Mouse (Mus musculus) left cerebral cortex, adult 9 months (tissue): ENCODE results near the gene Bud31.
"Not testable (repeated sequence)": the region's sequence is repeated elsewhere in the genome, so short reads cannot be mapped to it uniquely, and the experiment has no call there.

ENCODE experiments used
- DNase-seq, 2 experiments: peaks; one replicate each; pipeline ENCODE4 v3.0.0; 2022; ENCODE audit warnings: low spot score in 2 of 2

Bud31 gene

GRCm38 (mm10) chr5:145126580-145126979, 13.6 kb upstream of the Bud31 start:
- DNase-seq = no peak

- no peak for DNase-seq
These were observed 11.0 kb upstream of the Bud31 start for GRCm38 (mm10) chr5:145129124-145129523.

GRCm38 (mm10) chr5:145129773-145130172, 10.4 kb upstream of the Bud31 start:
- not testable (repeated sequence) for DNase-seq

GRCm38 (mm10) chr5:145130191-145130590, 10.0 kb upstream of the Bud31 start:
- peak; percentile 66 to 74 for DNase-seq

- no peak for DNase-seq
These were observed 9.2 kb upstream of the Bud31 start for GRCm38 (mm10) chr5:145130995-145131394.

- DNase-seq = not testable (repeated sequence)
These were observed 6.9 kb upstream of the Bud31 start for GRCm38 (mm10) chr5:145133275-145133674.

- DNase-seq = no peak
These were observed 1.3 kb upstream of the Bud31 start for GRCm38 (mm10) chr5:145138836-145139235.

GRCm38 (mm10) chr5:145140611-145141010, 449 bp downstream of the Bud31 start:
- DNase-seq = no peak

- DNase-seq = no peak
These were observed 7.6 kb downstream of the Bud31 start for GRCm38 (mm10) chr5:145147748-145148147.

- DNase-seq = no peak
These were observed 9.1 kb downstream of the Bud31 start for GRCm38 (mm10) chr5:145149294-145149693.

GRCm38 (mm10) chr5:145152690-145153089, 12.5 kb downstream of the Bud31 start:
- DNase-seq = no peak

- DNase-seq = no peak
These were observed 21.2 kb downstream of the Bud31 start for GRCm38 (mm10) chr5:145161361-145161760.

- DNase-seq = no peak
These were observed 24.5 kb downstream of the Bud31 start for GRCm38 (mm10) chr5:145164710-145165109.

- DNase-seq = no peak
These were observed 25.0 kb downstream of the Bud31 start for GRCm38 (mm10) chr5:145165184-145165583.

- DNase-seq = peak; percentile 95 to 99
These were observed 26.6 kb downstream of the Bud31 start, which contains the start of the genes Ptcd1 and Cpsf4 for GRCm38 (mm10) chr5:145166536-145167305. Gene Ptcd1, minus strand, starts transcription at chr5:145167108. Gene Cpsf4, plus strand, starts transcription at chr5:145167213.

- no peak for DNase-seq
These were observed 27.1 kb downstream of the Bud31 start for GRCm38 (mm10) chr5:145167306-145167661.

- no peak for DNase-seq
These were observed 38.4 kb downstream of the Bud31 start for GRCm38 (mm10) chr5:145178461-145178980.

- no peak for DNase-seq
These were observed 45.1 kb downstream of the Bud31 start for GRCm38 (mm10) chr5:145185244-145185643.

GRCm38 (mm10) chr5:145189416-145189815, 49.3 kb downstream of the Bud31 start:
- no peak for DNase-seq

- DNase-seq = no peak
These were observed 50.2 kb downstream of the Bud31 start for GRCm38 (mm10) chr5:145190373-145190772.

- peak; percentile 76 to 93 for DNase-seq
These were observed 51.0 kb downstream of the Bud31 start for GRCm38 (mm10) chr5:145190875-145191798.

GRCm38 (mm10) chr5:145191962-145192361, 51.8 kb downstream of the Bud31 start, which contains the start of gene Atp5j2:
Gene Atp5j2, minus strand, starts transcription at chr5:145192062.
- no peak for DNase-seq
